Mouse (Mus musculus) lung, adult 2 months (tissue): ENCODE measurements at regions not wholly inside any gene's neighbourhood (a gene's known extent, or its start where the extent isn't known, plus 50 kb on each side); places are given as distances from the start of the nearest gene placed in this dataset.
A peak's percentile ranks its signal among the peaks of the same experiment; 100 is the strongest.

Source experiments
- DNase-seq: peaks from one replicate; pipeline ENCODE4 v3.0.0; 2022
- H3K4me1 ChIP-seq: fragments of 200-500 bp; 2 replicates; pipeline ENCODE4 v1.6.1; 2011; ENCODE audit warnings: low read length; ENCODE audit not compliant: control insufficient read depth, insufficient read depth
- H3K4me3 ChIP-seq: fragments of 200-500 bp; replicated peaks from 2 replicates; pipeline ENCODE3; 2011; ENCODE audit warnings: low read depth, mild to moderate bottlenecking, control low read depth, low read length; ENCODE audit errors: extremely low read depth
- CTCF ChIP-seq: fragments of 200-500 bp; IDR thresholded peaks from 2 replicates; pipeline ENCODE4 v1.5.1; 2011; ENCODE audit warnings: mild to moderate bottlenecking, low read length, control low read depth; ENCODE audit not compliant: insufficient read depth
- POLR2A ChIP-seq: fragments of 200-500 bp; IDR thresholded peaks from 2 replicates; pipeline ENCODE4 v1.6.1; 2011; ENCODE audit warnings: low read depth, mild to moderate bottlenecking, control low read depth, low read length, borderline replicate concordance; ENCODE audit errors: extremely low read depth
- WGBS: fragments of 180-500 bp; shearing (Covaris S2); methylation state at CpG from one replicate; pipeline ENCODE4 v1.1.7; 2018; 5-methylcytosine and 5-hydroxymethylcytosine counted together

- no peaks in the 10 kb centered on the region; the same call in 1 of the 2 replicates for H3K4me1 ChIP-seq
- H3K4me3 ChIP-seq: no peak overlapping the region
- no peak for DNase-seq
- TF ChIP-seq CTCF: no peak
- TF ChIP-seq POLR2A: no peak
- 62% methylated on average over 2 of the region's 2 CpGs for WGBS
Observed at GRCm38 (mm10) chr8:35198766-35199165, 566.8 kb upstream of the Gm19410 start.

DNA sequence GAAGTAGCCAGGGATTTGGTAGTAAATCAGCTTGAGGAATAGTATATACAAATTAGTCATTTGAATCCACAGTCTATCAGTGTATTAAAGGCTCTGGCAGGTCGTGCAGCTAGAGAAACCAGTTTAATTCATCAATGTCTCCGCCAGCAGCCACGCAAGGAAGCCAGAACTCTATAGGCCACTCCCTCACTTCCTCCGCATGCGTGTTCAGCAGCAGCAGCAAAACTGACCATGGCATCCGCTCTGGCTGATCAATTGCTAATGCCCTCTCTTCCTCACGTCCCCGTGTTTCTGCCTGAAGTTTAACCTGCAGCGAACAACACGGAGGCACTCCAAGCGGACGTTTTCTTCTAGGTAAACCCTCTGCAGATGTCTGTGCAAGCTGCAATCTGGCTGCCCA lies 564.2 kb upstream of the Gm19410 start:
- no peak for DNase-seq
- H3K4me1 ChIP-seq: no peaks in the 10 kb centered on the region; the same call in 1 of the 2 replicates
- TF ChIP-seq POLR2A (no peak), CTCF (no peak)
- H3K4me3 ChIP-seq: peak overlapping the region; percentile 8
- WGBS: 21% methylated on average over 12 of the region's 12 CpGs

DNA sequence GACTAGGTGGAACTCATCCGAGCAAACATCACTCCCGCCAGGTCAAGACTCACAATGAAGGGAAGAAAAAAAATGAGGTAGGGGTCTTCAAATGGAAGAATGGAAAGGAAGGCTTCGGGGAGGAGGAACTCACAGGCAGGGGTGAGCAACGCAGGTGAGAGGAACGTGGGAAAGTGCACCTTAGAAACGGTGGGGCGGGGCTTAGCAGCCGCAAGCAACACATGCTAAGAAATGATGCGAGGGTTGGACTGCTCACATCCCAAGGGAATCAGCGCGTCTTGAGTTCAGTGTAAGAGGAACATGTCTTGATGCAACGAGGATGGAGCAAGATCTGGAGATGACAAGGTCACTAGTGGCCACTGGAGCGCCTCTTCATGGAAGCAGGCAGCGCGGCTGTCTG lies 560.6 kb upstream of the Gm19410 start:
- WGBS: 58% methylated on average over 15 of the region's 15 CpGs
- H3K4me1 ChIP-seq: no peaks in the 10 kb centered on the region; the same call in 1 of the 2 replicates
- no peak for TF ChIP-seq CTCF
- no peak for TF ChIP-seq POLR2A
- H3K4me3 ChIP-seq: no peak overlapping the region
- DNase-seq: no peak

GRCm38 (mm10) chr8:35205536-35205935 lies 560.1 kb upstream of the Gm19410 start:
- Histone ChIP-seq H3K4me1 (no peaks in the 10 kb centered on the region; the same call in 1 of the 2 replicates), H3K4me3 (no peak overlapping the region)
- WGBS: 6% methylated on average over 8 of the region's 8 CpGs
- TF ChIP-seq CTCF (0 out of 2 replicates have a peak, but pooled peaks have one; percentile 26), POLR2A (no peak)
- DNase-seq: peak; percentile 43

DNA sequence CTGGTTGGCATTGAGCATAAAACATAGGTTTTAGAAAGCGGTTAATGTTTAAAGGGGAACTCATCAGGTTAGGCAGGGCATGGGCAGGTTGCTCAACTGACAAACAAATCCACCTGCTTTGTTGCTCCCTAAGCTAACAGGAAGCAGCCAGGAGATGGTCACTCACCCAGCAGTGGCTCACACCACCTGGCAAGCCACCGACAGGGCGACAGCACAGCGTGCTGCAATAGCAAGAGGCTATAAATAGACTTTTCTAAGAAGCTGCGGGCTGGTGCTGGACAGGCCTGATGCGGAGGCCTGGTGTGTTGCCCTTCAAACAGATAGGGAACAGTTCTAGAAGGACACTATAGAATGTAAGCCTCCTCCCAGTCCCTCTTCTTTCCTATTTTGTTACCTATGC lies 559.3 kb upstream of the Gm19410 start:
- H3K4me1 ChIP-seq: no peaks in the 10 kb centered on the region; the same call in 1 of the 2 replicates
- DNase-seq: no peak
- 37% methylated on average over 6 of the region's 6 CpGs for WGBS
- no peak overlapping the region for H3K4me3 ChIP-seq
- no peak for TF ChIP-seq CTCF
- TF ChIP-seq POLR2A: no peak

DNA sequence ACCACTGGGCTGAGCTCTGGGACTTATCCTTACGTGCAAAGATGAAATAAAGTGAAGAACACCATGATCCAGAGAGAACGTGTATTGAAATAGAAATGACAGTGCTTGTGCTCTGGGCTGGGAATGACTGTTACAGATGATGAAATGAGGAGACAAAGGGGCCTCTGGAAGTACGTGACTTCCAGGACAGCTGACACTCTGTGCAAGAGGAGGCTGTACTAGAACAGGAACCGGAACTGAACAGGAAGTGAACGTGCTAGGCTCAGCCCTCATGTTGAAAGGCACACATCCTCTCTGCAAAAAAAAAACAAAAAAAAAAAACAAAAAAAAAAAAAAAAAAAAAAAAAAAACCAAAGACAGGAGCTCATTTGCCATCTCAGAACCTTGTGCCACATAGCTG lies 557.2 kb upstream of the Gm19410 start:
- no peak for DNase-seq
- TF ChIP-seq POLR2A (no peak), CTCF (no peak)
- WGBS: 49% methylated on average over 5 of the region's 5 CpGs
- Histone ChIP-seq H3K4me1 (no peaks in the 10 kb centered on the region), H3K4me3 (no peak overlapping the region)

DNA sequence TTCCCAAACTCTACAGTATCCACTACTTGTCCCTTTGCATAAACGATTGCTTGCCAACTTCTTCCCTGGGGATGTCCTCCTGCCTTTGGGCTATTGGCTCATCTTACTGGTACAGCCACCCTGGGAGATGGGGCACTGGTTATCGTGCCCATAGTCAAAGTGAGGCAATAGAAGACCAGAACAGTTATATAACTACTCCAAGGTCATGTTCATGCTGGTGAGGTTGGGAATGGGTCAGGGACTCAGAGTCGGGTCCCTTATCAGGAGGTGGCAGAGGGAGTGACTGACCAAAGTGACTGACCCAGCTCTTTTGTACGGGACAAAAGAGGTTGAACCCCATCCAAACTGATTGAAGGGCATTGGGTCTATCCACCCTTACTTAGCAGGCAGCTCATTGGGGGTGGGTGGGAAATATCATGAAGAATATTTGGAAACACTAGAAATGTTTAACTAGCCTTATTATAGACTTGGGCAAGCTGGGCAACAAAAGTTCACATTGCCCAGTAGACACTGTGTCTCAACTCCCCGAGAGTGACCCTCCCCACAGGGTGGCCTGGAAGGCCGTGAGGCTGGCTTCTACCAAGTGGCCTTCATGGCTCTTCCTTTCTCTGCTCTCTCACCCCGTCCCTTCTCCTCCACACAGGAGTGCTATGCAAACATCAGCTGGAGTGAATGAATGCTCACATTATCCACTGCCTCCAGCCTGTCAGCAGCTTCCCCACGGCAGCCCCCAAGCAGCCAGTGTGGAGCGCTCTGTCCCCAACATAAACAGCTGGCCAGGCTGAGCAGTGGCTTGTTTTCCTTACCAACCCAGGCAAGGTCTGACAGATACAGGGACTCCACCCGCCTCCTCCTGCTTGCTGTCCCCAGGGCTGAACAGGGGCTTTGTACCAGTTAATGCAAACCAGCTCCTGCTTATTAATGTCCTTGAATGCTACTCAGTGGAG lies 553.8 kb upstream of the Gm19410 start:
- Histone ChIP-seq H3K4me1 (no peaks in the 10 kb centered on the region), H3K4me3 (no peak overlapping the region)
- DNase-seq: no peak
- WGBS: 59% methylated on average over 10 of the region's 10 CpGs
- no peak for TF ChIP-seq POLR2A
- TF ChIP-seq CTCF: no peak

DNA sequence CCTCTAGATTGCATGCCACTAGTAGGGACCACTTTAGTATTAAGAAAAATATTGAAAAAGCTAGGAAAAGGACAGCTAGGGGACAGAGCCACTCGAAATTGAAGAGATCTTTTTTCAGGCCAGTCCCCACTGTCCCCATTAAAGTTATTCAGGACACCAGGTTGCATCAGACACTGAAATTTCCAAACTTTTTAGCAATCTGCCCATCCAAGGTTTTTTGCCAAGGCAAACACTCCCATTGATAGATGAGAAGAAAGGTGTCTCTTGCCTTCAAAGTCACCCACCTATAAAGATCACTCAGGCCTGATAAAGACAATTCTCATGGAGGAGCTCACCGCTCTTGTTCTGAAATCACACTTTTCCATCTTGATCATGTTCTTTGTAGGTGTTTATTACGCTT lies 552.1 kb upstream of the Gm19410 start:
- Histone ChIP-seq H3K4me1 (no peaks in the 10 kb centered on the region), H3K4me3 (no peak overlapping the region)
- no peak for DNase-seq
- WGBS: 79% methylated on average over 3 of the region's 3 CpGs
- TF ChIP-seq CTCF (no peak), POLR2A (no peak)

DNA sequence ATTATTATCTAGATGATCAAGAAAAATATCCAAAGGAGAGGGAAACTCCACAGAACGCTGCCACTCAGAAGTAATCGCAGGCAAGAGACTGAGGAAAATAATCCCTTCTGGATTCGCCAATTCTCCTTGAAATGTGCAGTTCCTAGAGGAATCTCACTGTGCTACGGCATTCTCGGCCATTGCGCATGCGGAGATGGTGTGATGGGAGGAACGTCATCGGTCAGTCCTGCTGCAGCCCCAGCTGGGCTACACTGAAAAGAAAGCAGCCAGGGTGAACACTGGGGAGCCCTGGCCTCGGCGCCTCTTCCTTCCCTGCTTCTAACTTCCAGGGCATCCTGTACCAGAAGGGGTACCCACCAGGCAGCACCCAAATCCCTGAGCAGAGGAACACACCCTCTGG lies 548.0 kb upstream of the Gm19410 start:
- 88% methylated on average over 11 of the region's 11 CpGs for WGBS
- TF ChIP-seq POLR2A: no peak

DNA sequence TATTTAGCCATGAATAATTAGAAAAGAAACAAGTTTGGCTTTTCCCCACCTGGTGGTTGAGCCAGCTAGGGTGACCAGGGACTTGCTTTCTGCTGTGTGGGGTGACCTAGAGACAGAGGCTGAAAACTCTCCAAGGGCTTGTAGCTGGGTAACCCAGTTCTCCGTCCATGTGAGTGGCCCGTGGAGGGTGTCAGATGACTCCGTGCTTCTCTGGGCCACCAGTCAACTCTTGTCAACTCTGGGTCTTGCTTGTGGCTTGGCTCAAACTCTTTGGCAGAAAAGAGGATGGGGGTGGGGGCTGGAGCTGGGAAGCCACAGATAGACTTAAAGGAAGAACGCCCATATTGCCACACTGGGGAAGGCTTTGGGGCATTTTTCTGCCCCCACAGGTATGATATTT lies 547.3 kb upstream of the Gm19410 start:
- WGBS: 46% methylated on average over 4 of the region's 4 CpGs
- DNase-seq: no peak
- no peak for TF ChIP-seq CTCF
- TF ChIP-seq POLR2A: no peak
- no peaks in the 10 kb centered on the region for H3K4me1 ChIP-seq
- no peak overlapping the region for H3K4me3 ChIP-seq

More for the DNA sequence above, 548.0 kb upstream of the Gm19410 start:
- no peak for DNase-seq
- H3K4me3 ChIP-seq: no peak overlapping the region
- no peaks in the 10 kb centered on the region for H3K4me1 ChIP-seq
